Mouse (Mus musculus) liver, embryonic 16.5 days (tissue): ENCODE measurements at regions not wholly inside any gene's neighbourhood (a gene's known extent, or its start where the extent isn't known, plus 50 kb on each side); places are given as distances from the start of the nearest gene placed in this dataset.

Experiments used
- ATAC-seq: fragments of 200-750 bp; cut with Nextera tagmentation; 2 replicates; pipeline ENCODE4 v1.8.0; 2017; ENCODE audit warnings: low read depth, mild to moderate bottlenecking, moderate number of reproducible peaks, moderate library complexity
- H3K27ac ChIP-seq: fragments of 300-500 bp; sonication (generic); 2 replicates; pipeline ENCODE4 v1.5.1; 2014; ENCODE audit warnings: mild to moderate bottlenecking, low read length
- H3K27me3 ChIP-seq: fragments of 300-500 bp; sonication (generic); 2 replicates; pipeline ENCODE4 v1.6.1; 2014; ENCODE audit warnings: low read depth, low read length, mixed read lengths; ENCODE audit not compliant: control insufficient read depth, insufficient read depth
- H3K36me3 ChIP-seq: fragments of 300-500 bp; sonication (generic); 2 replicates; pipeline ENCODE4 v1.6.1; 2014; ENCODE audit warnings: mild to moderate bottlenecking; ENCODE audit not compliant: control insufficient read depth, insufficient read depth
- H3K4me1 ChIP-seq: fragments of 300-500 bp; sonication (generic); 2 replicates; pipeline ENCODE4 v1.6.1; 2014; ENCODE audit warnings: low read depth, low read length, mixed read lengths; ENCODE audit not compliant: control insufficient read depth
- H3K4me2 ChIP-seq: fragments of 300-500 bp; sonication (generic); 2 replicates; pipeline ENCODE4 v1.6.1; 2014; ENCODE audit warnings: low read depth, low read length, mixed read lengths
- H3K4me3 ChIP-seq: fragments of 300-500 bp; sonication (generic); 2 replicates; pipeline ENCODE4 v1.5.1; 2014; ENCODE audit warnings: low read depth, mild to moderate bottlenecking, low read length
- H3K9ac ChIP-seq: fragments of 300-500 bp; sonication (generic); 2 replicates; pipeline ENCODE4 v1.6.1; 2014; ENCODE audit warnings: low read depth, low read length
- H3K9me3 ChIP-seq: fragments of 300-500 bp; sonication (generic); replicated peaks from 2 replicates; pipeline ENCODE4 v1.6.1; 2016; ENCODE audit warnings: low read length; ENCODE audit not compliant: control insufficient read depth
- WGBS: fragments of 180-500 bp; shearing (Covaris S2); extraction: QIAGEN DNeasy Blood & Tissue Kit; methylation state at CpG from one replicate; pipeline ENCODE4 v1.1.7; 2014; ENCODE audit not compliant: insufficient replicate concordance; 5-methylcytosine and 5-hydroxymethylcytosine counted together

GRCm38 (mm10) chr3:35079887-35080286 is 429.7 kb downstream of the Sox2 start:
- H3K27me3 ChIP-seq, result no peaks in the 10 kb centered on the region
- H3K4me2 ChIP-seq, result no peak overlapping the region
- H3K9ac ChIP-seq, result no peak overlapping the region
- no peak overlapping the region for H3K27ac ChIP-seq
- no peaks in the 10 kb centered on the region for H3K36me3 ChIP-seq
- ATAC-seq, result no peak
- no peaks in the 10 kb centered on the region for H3K4me1 ChIP-seq
- H3K9me3 ChIP-seq, result no peaks in the 10 kb centered on the region
- no peak overlapping the region for H3K4me3 ChIP-seq
- 43% methylated on average over 5 of the region's 5 CpGs for WGBS

DNA sequence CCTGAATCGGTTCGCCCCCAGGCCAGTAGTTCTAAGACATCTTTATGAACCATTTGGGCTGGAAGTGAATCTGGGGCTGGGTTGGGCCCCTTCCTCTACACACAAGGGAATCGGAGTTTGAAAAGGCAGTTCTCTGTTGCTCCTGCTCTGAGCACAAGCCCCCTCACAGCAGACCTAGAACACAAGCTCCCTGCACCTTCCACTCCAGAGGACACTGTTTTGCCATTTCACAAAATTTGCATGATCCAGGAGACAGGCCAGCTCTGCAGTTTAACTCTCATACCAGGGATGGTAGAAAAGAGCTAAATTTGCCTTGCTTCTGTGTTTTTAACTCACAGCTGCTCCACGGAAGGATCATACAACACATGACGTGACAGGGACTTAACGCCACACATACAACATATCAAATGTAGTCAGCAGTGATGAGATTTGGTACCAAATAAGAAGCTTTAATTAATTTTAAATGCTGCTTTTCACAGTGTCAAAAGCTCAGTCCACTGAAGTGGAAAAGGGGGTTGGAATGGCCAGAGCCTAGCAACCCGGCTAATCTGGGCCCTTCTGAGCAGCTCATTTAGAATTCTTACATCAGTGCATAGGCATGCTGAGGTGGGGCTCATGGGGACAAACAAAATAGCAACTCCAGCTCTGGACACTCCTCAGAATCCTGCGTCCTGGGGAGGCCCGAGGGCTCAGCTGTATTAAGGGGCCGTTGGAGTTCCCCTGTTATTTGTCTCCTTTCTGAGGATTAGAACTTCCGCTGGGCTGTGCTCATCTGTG is 434.1 kb downstream of the Sox2 start:
- Histone ChIP-seq H3K27me3 (no peaks in the 10 kb centered on the region), H3K4me2 (no peak overlapping the region), H3K27ac (no peak overlapping the region), H3K4me1 (no peaks in the 10 kb centered on the region), H3K36me3 (no peaks in the 10 kb centered on the region), H3K4me3 (no peak overlapping the region), H3K9ac (no peak overlapping the region), H3K9me3 (no peaks in the 10 kb centered on the region)
- 63% methylated on average over 11 of the region's 11 CpGs for WGBS
- ATAC-seq, result no peak

DNA sequence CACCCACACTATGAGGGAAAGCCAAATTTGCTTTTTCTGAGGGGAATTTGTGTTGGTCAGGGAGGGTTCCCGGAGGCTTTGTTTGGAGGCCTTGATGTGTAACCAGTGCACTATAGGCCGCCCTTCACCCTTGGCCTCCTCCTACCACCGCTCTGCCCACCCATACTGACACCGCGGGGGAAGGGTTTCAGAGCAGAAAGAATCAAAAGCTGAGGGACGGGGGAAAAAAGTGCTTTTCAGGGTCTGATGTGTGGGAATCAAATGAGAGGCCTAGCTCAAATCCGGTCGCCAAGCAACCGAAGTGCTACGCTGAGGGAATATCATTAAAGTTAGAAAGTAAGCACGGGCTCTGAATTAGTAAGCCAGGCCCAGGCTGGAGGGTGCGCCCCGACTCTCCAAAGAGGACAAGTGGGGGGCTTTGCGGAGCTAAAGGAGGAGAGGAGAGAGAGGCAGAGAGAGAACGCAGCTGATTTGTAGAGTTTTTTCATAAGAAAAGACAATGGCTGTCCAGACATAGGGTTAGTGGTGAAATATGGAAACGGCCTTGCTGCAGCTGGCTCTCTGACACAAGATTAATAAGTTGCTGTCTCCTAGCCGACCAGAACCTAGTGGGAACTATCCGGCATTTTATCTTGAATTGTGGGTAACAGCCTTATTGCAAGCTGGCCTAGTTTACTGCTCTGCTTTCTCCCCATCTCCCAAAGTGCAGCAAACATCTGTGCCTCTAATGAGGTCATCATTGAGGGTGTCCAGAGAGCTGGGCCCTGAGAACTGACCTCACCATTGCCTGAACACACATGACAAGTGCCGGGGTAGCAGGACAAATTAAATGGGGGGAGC is 438.3 kb downstream of the Sox2 start:
- no peaks in the 10 kb centered on the region for H3K9me3 ChIP-seq
- ATAC-seq, result no peak
- 57% methylated on average over 19 of the region's 19 CpGs for WGBS
- H3K27me3 ChIP-seq, result no peaks in the 10 kb centered on the region
- no peaks in the 10 kb centered on the region for H3K4me1 ChIP-seq
- H3K27ac ChIP-seq, result no peak overlapping the region
- H3K4me3 ChIP-seq, result no peak overlapping the region
- no peak overlapping the region for H3K9ac ChIP-seq
- H3K36me3 ChIP-seq, result no peaks in the 10 kb centered on the region
- H3K4me2 ChIP-seq, result no peak overlapping the region

DNA sequence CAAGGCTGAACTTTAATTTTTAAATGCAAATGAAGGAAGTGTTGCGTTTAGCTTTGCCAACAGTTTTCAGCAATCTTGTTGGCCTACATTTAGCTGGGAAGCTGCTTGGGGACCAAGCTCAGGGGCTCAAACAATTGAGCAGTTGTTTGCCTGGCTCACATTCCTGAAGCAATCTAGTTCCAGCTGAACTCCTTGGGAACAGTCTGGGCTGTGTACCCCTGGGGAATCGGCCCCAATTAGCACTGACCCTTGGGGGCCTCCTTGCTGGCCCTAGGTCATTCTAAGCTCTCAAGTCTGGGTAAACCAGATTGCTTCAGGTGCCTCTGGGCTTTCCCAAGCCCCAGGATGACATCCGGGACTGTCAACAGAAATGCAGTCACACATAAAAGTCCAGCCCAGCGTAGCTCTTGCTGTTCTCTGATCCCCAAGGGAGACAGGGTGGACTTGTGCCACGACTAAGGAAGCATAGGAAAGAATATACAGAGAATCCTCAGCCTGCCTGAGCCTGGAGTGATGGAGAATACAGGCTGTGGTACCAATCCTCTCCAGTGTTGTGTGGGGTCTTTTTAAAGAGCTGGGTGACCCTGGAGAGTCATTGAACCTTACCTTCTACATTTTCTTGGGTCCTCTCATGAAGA is 440.4 kb downstream of the Sox2 start:
- Histone ChIP-seq H3K4me3 (no peak overlapping the region), H3K36me3 (no peaks in the 10 kb centered on the region), H3K27me3 (no peaks in the 10 kb centered on the region), H3K4me1 (no peaks in the 10 kb centered on the region), H3K4me2 (no peak overlapping the region), H3K9ac (no peak overlapping the region), H3K27ac (no peak overlapping the region), H3K9me3 (no peaks in the 10 kb centered on the region)
- ATAC-seq, result no peak
- 43% methylated on average over 5 of the region's 5 CpGs for WGBS

DNA sequence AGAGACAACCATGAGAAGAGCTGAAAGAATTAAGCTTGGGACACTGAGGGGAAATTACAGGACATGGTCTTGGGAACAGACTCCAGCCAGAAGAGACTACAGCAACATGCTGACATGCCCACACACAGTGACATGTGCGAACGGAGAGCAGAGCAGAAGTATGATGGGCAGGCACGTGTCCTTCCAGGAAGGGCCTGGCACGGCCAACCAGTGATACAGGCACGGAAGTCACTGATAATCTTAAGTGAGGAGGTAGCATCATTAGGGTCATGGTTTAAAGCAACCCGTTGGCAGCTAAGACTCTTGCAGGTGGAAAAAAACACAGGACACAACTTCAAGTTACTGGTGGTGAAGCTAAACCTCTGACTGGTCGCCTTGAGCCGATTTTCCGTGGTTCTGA is 442.8 kb downstream of the Sox2 start:
- WGBS, result 71% methylated on average over 9 of the region's 9 CpGs
- H3K27me3 ChIP-seq, result no peaks in the 10 kb centered on the region
- ATAC-seq, result no peak
- no peak overlapping the region for H3K4me3 ChIP-seq
- no peak overlapping the region for H3K27ac ChIP-seq
- H3K9me3 ChIP-seq, result no peaks in the 10 kb centered on the region
- no peak overlapping the region for H3K4me2 ChIP-seq
- H3K36me3 ChIP-seq, result no peaks in the 10 kb centered on the region
- H3K4me1 ChIP-seq, result no peaks in the 10 kb centered on the region
- no peak overlapping the region for H3K9ac ChIP-seq

DNA sequence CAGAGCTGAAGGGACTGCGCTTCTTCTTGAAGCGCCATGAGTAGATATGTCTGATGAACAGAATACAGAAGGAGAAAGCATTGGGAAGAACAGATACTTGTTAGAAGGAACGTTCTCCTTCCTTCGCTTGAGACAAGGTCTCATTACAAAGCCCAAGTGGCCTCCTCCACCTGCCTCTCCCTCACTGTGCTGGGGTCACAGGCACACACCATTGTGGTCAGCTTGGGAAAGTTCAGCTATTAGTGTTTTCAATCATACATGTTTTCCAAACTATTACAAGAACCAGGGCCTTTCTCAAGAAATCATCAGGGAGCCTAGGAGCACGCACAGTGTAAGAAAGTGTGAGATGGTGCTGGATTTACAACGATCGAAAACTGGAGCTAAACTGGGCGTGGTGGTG is 445.0 kb downstream of the Sox2 start:
- H3K36me3 ChIP-seq, result no peaks in the 10 kb centered on the region
- no peaks in the 10 kb centered on the region for H3K4me1 ChIP-seq
- no peak overlapping the region for H3K4me3 ChIP-seq
- no peak overlapping the region for H3K9ac ChIP-seq
- no peaks in the 10 kb centered on the region for H3K27me3 ChIP-seq
- 75% methylated on average over 8 of the region's 8 CpGs for WGBS
- H3K4me2 ChIP-seq, result no peak overlapping the region
- ATAC-seq, result no peak
- H3K9me3 ChIP-seq, result no peaks in the 10 kb centered on the region
- H3K27ac ChIP-seq, result no peak overlapping the region

DNA sequence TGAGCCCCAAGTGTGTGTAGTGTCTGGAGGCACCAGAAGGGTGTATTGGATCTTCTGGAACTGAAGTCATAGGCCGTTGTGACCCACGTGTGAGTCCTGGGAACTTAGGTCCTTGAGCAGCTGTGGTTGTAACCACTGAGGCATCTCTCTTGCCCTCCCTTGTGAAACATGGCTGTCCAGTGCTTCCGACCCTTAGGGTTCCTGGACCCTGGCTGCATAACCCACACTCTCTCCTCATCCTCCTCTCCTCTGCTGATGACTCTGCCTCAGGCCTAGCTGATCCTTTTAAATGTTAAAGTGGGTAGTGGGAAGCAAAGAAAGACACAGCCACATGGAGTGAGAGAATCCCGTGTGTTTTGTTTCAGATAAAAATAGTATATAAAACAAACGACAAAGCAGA is 446.2 kb downstream of the Sox2 start:
- no peak overlapping the region for H3K9ac ChIP-seq

GRCm38 (mm10) chr3:35097766-35098165 is 447.6 kb downstream of the Sox2 start:
- Histone ChIP-seq H3K27me3 (no peaks in the 10 kb centered on the region), H3K36me3 (no peaks in the 10 kb centered on the region), H3K9me3 (no peaks in the 10 kb centered on the region), H3K9ac (no peak overlapping the region), H3K27ac (no peak overlapping the region), H3K4me3 (no peak overlapping the region), H3K4me2 (no peak overlapping the region), H3K4me1 (no peaks in the 10 kb centered on the region)
- ATAC-seq, result no peak
- 58% methylated on average over 6 of the region's 6 CpGs for WGBS

More for the DNA sequence above, 446.2 kb downstream of the Sox2 start:
- Histone ChIP-seq H3K4me3 (no peak overlapping the region), H3K9me3 (no peaks in the 10 kb centered on the region), H3K4me2 (no peak overlapping the region), H3K4me1 (no peaks in the 10 kb centered on the region), H3K36me3 (no peaks in the 10 kb centered on the region), H3K27me3 (no peaks in the 10 kb centered on the region), H3K27ac (no peak overlapping the region)
- 60% methylated on average over 5 of the region's 5 CpGs for WGBS
- ATAC-seq, result no peak

DNA sequence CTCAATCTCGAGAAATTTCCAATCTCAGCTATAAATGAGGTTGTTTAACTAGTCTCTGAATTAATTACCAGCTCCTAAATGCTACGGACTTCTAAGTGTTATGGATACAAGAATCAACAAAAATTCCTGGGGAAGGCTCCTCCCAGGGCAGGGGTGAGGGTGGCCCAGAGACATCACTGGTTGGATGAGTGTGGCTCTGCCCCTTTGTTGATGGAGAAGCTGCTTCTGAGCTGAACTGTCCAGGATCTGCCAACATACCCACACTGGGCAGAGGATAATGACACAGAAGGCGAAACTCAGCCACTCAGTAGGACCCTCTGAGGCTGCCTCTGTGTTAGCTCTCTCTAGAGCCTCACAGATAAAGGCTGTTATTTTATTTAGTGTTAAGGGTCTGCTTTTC is 449.0 kb downstream of the Sox2 start:
- Histone ChIP-seq H3K9me3 (no peaks in the 10 kb centered on the region), H3K4me1 (no peaks in the 10 kb centered on the region), H3K36me3 (no peaks in the 10 kb centered on the region), H3K4me2 (no peak overlapping the region), H3K27me3 (no peaks in the 10 kb centered on the region), H3K9ac (no peak overlapping the region), H3K4me3 (no peak overlapping the region), H3K27ac (no peak overlapping the region)
- ATAC-seq, result no peak
- 44% methylated on average over 3 of the region's 3 CpGs for WGBS
